Mouse (Mus musculus): ENCODE measurements around the gene Ryr2.

The Ryr2 gene

GRCm38 (mm10) chr13:12096382-12096932, 10.3 kb downstream of the Ryr2 start:
- in situ Hi-C loops (cut with MboI; ENCODE audit: unreplicated experiment in 2 of 2), result no loop called here

GRCm38 (mm10) chr13:12094569-12094968, 12.2 kb downstream of the Ryr2 start:
- in situ Hi-C loops (cut with MboI; ENCODE audit: unreplicated experiment in 2 of 2), result no loop called here

- in situ Hi-C loops (cut with MboI; ENCODE audit: unreplicated experiment in 2 of 2), result no loop called here
These were observed 13.6 kb downstream of the Ryr2 start for GRCm38 (mm10) chr13:12093146-12093545.

- in situ Hi-C loops (cut with MboI; ENCODE audit: unreplicated experiment in 2 of 2), result no loop called here
These were observed 14.2 kb downstream of the Ryr2 start for GRCm38 (mm10) chr13:12092379-12093107.

- in situ Hi-C loops (cut with MboI; ENCODE audit: unreplicated experiment in 2 of 2), result no loop called here
These were observed 22.7 kb downstream of the Ryr2 start for GRCm38 (mm10) chr13:12084112-12084475.

GRCm38 (mm10) chr13:12083443-12084111, 23.2 kb downstream of the Ryr2 start:
- in situ Hi-C loops (cut with MboI; ENCODE audit: unreplicated experiment in 2 of 2), result no loop called here

GRCm38 (mm10) chr13:12080590-12080989, 26.2 kb downstream of the Ryr2 start:
- in situ Hi-C loops (cut with MboI; ENCODE audit: unreplicated experiment in 2 of 2), result no loop called here

GRCm38 (mm10) chr13:12079536-12079935, 27.2 kb downstream of the Ryr2 start:
- in situ Hi-C loops (cut with MboI; ENCODE audit: unreplicated experiment in 2 of 2), result no loop called here

- in situ Hi-C loops (cut with MboI; ENCODE audit: unreplicated experiment in 2 of 2), result no loop called here
These were observed 31.8 kb downstream of the Ryr2 start for GRCm38 (mm10) chr13:12074897-12075296.

GRCm38 (mm10) chr13:12072571-12072970, 34.2 kb downstream of the Ryr2 start:
- in situ Hi-C loops (cut with MboI; ENCODE audit: unreplicated experiment in 2 of 2), result no loop called here

- in situ Hi-C loops (cut with MboI; ENCODE audit: unreplicated experiment in 2 of 2), result no loop called here
These were observed 34.6 kb downstream of the Ryr2 start for GRCm38 (mm10) chr13:12072112-12072511.

GRCm38 (mm10) chr13:12070157-12071129, 36.3 kb downstream of the Ryr2 start:
- in situ Hi-C loops (cut with MboI; ENCODE audit: unreplicated experiment in 2 of 2), result no loop called here

- in situ Hi-C loops (cut with MboI; ENCODE audit: unreplicated experiment in 2 of 2), result no loop called here
These were observed 42.2 kb downstream of the Ryr2 start for GRCm38 (mm10) chr13:12064576-12064975.

GRCm38 (mm10) chr13:12063561-12063960, 43.2 kb downstream of the Ryr2 start:
- in situ Hi-C loops (cut with MboI; ENCODE audit: unreplicated experiment in 2 of 2), result no loop called here

- in situ Hi-C loops (cut with MboI; ENCODE audit: unreplicated experiment in 2 of 2), result loop anchor here in 1 of 2 experiments (10.0 kb wide), 1 partner anchor 293 kb away; no protein-coding TSS in a partner anchor
These were observed 49.4 kb downstream of the Ryr2 start for GRCm38 (mm10) chr13:12057357-12057771.

- in situ Hi-C loops (cut with MboI; ENCODE audit: unreplicated experiment in 2 of 2), result loop anchor here in 1 of 2 experiments (10.0 kb wide), 1 partner anchor 291 kb away; no protein-coding TSS in a partner anchor
These were observed 50.8 kb downstream of the Ryr2 start for GRCm38 (mm10) chr13:12055913-12056312.

GRCm38 (mm10) chr13:12053910-12054309, 52.8 kb downstream of the Ryr2 start:
- in situ Hi-C loops (cut with MboI; ENCODE audit: unreplicated experiment in 2 of 2), result loop anchor here in 1 of 2 experiments (10.0 kb wide), 1 partner anchor 289 kb away; no protein-coding TSS in a partner anchor

- in situ Hi-C loops (cut with MboI; ENCODE audit: unreplicated experiment in 2 of 2), result loop anchor here in 1 of 2 experiments (10.0 kb wide), 1 partner anchor 286 kb away; no protein-coding TSS in a partner anchor
These were observed 55.9 kb downstream of the Ryr2 start for GRCm38 (mm10) chr13:12050809-12051208.

- in situ Hi-C loops (cut with MboI; ENCODE audit: unreplicated experiment in 2 of 2), result loop anchor here in 1 of 2 experiments (25.0 kb wide), 1 partner anchor 1985 kb away; no protein-coding TSS in a partner anchor
These were observed 59.7 kb downstream of the Ryr2 start for GRCm38 (mm10) chr13:12047059-12047458.

GRCm38 (mm10) chr13:12044751-12045150, 62.0 kb downstream of the Ryr2 start:
- in situ Hi-C loops (cut with MboI; ENCODE audit: unreplicated experiment in 2 of 2), result loop anchor here in 1 of 2 experiments (25.0 kb wide), 1 partner anchor 1982 kb away; no protein-coding TSS in a partner anchor
